Mouse (Mus musculus): ENCODE results near the gene Gm17606. TPM values are rescaled to one million over a fixed set of nuclear protein-coding genes. Genes with fewer than 3 reads are reported as not detected.

The Gm17606 gene
- polyA plus RNA-seq, 1 experiment from 2014 or later: not detected

DNA sequence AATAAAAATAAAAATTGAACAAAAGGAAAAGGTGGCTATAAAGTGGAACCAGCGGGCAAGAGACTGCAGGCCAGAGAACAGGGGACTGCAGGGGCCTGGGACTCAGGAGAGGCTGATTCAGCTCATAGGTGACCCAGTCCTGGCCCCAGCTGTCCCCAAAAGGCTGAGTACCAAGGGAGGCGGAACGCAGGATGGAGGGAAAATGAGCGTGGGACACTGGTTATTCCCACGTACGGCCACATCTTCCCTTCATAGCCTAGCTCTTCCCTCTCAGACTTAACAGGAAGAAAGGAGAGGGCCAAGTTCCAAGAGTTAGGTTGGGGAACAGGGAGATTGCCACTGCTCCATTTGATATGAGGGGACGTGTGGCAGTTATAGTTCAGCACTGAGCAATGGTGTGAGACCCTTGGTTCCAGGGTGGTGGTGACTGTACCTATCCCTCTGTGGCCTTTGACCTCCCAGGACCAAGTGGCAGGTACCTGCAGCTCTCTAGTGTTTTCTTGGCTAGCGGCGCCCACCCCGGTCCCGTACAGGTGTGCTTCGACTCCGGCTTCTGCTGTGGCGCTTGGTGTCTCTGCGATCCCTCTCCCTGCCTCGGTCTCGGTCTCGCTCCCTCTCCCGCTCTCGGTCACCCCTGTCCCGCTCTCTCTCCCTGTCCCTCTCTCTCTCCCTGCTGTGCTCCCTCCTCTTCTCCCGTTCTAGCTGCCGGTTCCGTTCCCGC is 1.6 kb downstream of the Gm17606 start:
- 81% methylated on average over 25 of the region's 25 CpGs for WGBS
- no peak for ATAC-seq (ENCODE audit: insufficient read depth, low FRiP score, low TSS enrichment)
- H3K27ac ChIP-seq (ENCODE audit: low read depth, low read length): no peak overlapping the region

DNA sequence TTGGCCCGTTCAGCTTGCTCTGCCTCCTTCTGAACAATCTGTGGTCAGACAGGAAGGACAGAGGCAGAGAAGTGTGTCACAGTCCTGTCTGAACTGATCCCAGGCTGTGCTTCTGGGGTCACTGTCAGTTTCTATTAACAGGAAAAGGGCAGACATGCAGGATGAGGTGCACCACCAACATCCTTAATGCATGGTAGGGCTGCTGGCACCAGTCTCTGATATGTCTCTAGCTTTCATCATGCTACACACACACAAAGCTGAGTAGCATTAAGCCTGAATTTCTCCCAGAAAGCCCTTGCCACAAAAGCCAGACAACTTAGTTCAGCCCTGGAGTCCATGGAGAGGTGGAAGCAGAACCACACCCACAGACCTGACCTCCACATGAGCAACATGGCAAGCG is 2.3 kb downstream of the Gm17606 start:
- H3K4me2 ChIP-seq (ENCODE audit: low read depth): no peak overlapping the region
- ATAC-seq (ENCODE audit: insufficient read depth, low FRiP score, low TSS enrichment) (no peak), DNase-seq (ENCODE audit: low spot score) (no peak)
- peaks cover 32% of the 10 kb centered on the region for H3K36me3 ChIP-seq (ENCODE audit: control insufficient read depth, insufficient read depth, low read length)
- H3K9me3 ChIP-seq (ENCODE audit: control insufficient read depth, low read length): no peaks in the 10 kb centered on the region
- H3K9ac ChIP-seq (ENCODE audit: low read length): no peak overlapping the region
- H3K27ac ChIP-seq (ENCODE audit: low read depth, low read length): no peak overlapping the region
- 85% methylated on average over 2 of the region's 2 CpGs for WGBS
- no peak overlapping the region for H3K4me3 ChIP-seq (ENCODE audit: low read depth, low read length)
- H3K27me3 ChIP-seq (ENCODE audit: control insufficient read depth, insufficient read depth, low read length): no peaks in the 10 kb centered on the region
- H3K4me1 ChIP-seq (ENCODE audit: control insufficient read depth, insufficient read depth, low read length): peaks cover 9% of the 10 kb centered on the region; the same call in 1 of the 2 replicates

More for the DNA sequence above, 1.6 kb downstream of the Gm17606 start:
- H3K36me3 ChIP-seq (ENCODE audit: control insufficient read depth, insufficient read depth, low read length): peaks cover 32% of the 10 kb centered on the region
- H3K4me3 ChIP-seq (ENCODE audit: low read depth, low read length): no peak overlapping the region
- H3K9me3 ChIP-seq (ENCODE audit: control insufficient read depth, low read length): no peaks in the 10 kb centered on the region
- no peak for DNase-seq (ENCODE audit: low spot score)
- no peak overlapping the region for H3K9ac ChIP-seq (ENCODE audit: low read length)
- no peaks in the 10 kb centered on the region for H3K27me3 ChIP-seq (ENCODE audit: control insufficient read depth, insufficient read depth, low read length)
- peaks cover 9% of the 10 kb centered on the region; the same call in 1 of the 2 replicates for H3K4me1 ChIP-seq (ENCODE audit: control insufficient read depth, insufficient read depth, low read length)
- H3K4me2 ChIP-seq (ENCODE audit: low read depth): no peak overlapping the region

DNA sequence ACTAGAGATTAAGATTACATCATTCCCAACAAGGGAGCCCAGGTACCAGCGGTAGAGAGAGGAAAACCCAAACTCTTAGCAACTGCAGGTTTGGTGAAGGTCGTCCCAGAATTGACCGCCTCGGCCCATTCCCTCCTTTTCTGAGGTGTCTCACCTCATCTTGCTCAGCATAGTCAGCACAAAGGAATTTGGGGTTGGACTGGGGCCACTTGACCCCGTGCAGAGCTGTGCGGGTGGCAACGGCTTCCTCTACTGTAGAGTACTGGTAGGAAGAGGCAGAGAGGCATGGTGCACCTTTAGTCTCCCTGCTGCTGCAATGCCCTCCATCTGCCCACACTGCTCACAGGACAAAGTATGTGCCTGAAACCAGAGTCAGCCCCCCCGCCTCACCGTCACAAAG is 3.5 kb downstream of the Gm17606 start:
- 97% methylated on average over 9 of the region's 9 CpGs for WGBS
- Histone ChIP-seq H3K4me2 (ENCODE audit: low read depth) (no peak overlapping the region), H3K36me3 (ENCODE audit: control insufficient read depth, insufficient read depth, low read length) (peaks cover 39% of the 10 kb centered on the region), H3K4me1 (ENCODE audit: control insufficient read depth, insufficient read depth, low read length) (peaks cover 9% of the 10 kb centered on the region; the same call in 1 of the 2 replicates), H3K9me3 (ENCODE audit: control insufficient read depth, low read length) (no peaks in the 10 kb centered on the region), H3K27me3 (ENCODE audit: control insufficient read depth, insufficient read depth, low read length) (no peaks in the 10 kb centered on the region), H3K4me3 (ENCODE audit: low read depth, low read length) (no peak overlapping the region), H3K27ac (ENCODE audit: low read depth, low read length) (no peak overlapping the region), H3K9ac (ENCODE audit: low read length) (no peak overlapping the region)
- DNase-seq (ENCODE audit: low spot score) (no peak), ATAC-seq (ENCODE audit: insufficient read depth, low FRiP score, low TSS enrichment) (no peak)

DNA sequence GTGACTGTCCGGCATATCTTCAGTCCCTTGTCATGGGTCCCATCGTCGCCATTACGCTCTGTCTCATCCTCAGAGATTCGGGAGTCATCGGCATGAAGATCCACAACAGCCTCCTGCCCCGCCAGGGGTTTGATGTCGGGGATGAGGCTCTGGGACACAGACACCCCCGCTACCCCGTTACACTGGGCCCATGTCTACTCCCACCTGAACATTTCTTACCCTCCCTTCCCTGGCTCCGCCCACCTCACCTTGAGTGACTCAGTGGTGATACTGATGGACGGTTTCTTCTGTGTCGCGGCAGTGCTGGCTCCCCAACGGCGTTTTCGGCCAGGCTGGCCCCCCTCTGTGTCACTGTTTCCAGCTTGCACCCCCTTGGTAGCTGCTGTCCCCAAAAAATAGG is 5.7 kb downstream of the Gm17606 start:
- DNase-seq (ENCODE audit: low spot score) (no peak), ATAC-seq (ENCODE audit: insufficient read depth, low FRiP score, low TSS enrichment) (no peak)
- Histone ChIP-seq H3K4me1 (ENCODE audit: control insufficient read depth, insufficient read depth, low read length) (no peaks in the 10 kb centered on the region), H3K9ac (ENCODE audit: low read length) (no peak overlapping the region), H3K36me3 (ENCODE audit: control insufficient read depth, insufficient read depth, low read length) (peaks cover 55% of the 10 kb centered on the region), H3K9me3 (ENCODE audit: control insufficient read depth, low read length) (no peaks in the 10 kb centered on the region), H3K27ac (ENCODE audit: low read depth, low read length) (no peak overlapping the region), H3K27me3 (ENCODE audit: control insufficient read depth, insufficient read depth, low read length) (no peaks in the 10 kb centered on the region), H3K4me2 (ENCODE audit: low read depth) (no peak overlapping the region), H3K4me3 (ENCODE audit: low read depth, low read length) (no peak overlapping the region)
- 96% methylated on average over 17 of the region's 17 CpGs for WGBS

DNA sequence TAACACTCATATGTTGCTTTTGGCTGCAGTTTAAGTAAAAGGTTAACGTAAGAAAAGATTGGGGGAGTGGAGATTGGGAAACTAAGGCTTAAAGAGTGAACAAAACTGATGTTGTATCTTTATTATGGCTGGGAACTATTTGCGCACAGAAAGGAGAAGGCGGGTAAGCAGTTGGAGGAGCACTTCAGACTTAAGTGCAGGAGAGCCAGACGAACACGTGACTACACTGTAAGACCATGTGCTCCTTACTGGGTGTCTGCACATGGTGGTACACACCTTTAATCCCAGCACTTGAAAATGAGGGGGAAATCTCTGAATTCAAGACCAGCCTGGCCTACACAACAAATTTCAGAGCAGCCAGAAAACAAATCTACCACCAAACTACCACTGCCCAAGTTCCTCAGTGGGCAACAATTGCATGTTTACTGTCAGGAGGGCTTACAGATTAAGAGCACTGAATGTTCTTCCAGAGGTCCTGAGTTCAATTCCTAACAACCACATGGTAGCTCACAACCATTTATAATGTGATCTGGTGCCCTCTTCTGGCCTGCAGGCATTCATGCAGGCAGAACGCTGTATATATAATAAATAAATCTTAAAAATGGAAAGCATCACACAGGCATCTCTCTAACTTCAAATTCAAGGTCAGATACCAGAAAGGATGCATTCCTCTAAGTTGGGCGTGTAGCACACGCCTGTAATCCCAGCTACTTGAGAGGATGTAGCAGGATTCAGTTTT is 6.3 kb downstream of the Gm17606 start:
- H3K36me3 ChIP-seq (ENCODE audit: control insufficient read depth, insufficient read depth, low read length): peaks cover 55% of the 10 kb centered on the region
- peaks cover 5% of the 10 kb centered on the region; the same call in 1 of the 2 replicates for H3K4me1 ChIP-seq (ENCODE audit: control insufficient read depth, insufficient read depth, low read length)
- DNase-seq (ENCODE audit: low spot score) (no peak), ATAC-seq (ENCODE audit: insufficient read depth, low FRiP score, low TSS enrichment) (no peak)
- H3K27me3 ChIP-seq (ENCODE audit: control insufficient read depth, insufficient read depth, low read length): no peaks in the 10 kb centered on the region
- H3K4me3 ChIP-seq (ENCODE audit: low read depth, low read length): no peak overlapping the region
- no peaks in the 10 kb centered on the region for H3K9me3 ChIP-seq (ENCODE audit: control insufficient read depth, low read length)
- H3K4me2 ChIP-seq (ENCODE audit: low read depth): no peak overlapping the region
- H3K9ac ChIP-seq (ENCODE audit: low read length): no peak overlapping the region
- no peak overlapping the region for H3K27ac ChIP-seq (ENCODE audit: low read depth, low read length)
- WGBS: 95% methylated on average over 8 of the region's 8 CpGs

DNA sequence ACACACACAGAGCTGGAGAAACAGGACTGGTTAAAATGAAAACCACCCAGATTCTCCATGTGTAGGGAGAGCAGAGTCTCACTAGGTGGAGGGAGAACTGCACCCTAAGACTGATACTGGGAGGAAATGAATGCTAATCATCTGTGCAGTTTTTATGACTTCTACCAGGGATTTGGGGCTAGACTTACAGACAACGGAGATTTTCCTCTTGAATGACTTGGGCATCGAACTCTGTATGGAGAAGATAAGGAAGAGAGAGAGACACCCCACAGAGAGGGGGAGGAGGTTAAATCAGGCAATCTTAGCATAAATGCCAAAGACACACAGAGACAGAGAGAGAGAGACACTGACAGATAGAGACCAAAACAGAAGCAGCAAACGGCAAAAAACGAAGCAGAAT is 7.1 kb downstream of the Gm17606 start:
- Histone ChIP-seq H3K36me3 (ENCODE audit: control insufficient read depth, insufficient read depth, low read length) (peaks cover 55% of the 10 kb centered on the region), H3K4me3 (ENCODE audit: low read depth, low read length) (no peak overlapping the region), H3K9ac (ENCODE audit: low read length) (no peak overlapping the region), H3K27me3 (ENCODE audit: control insufficient read depth, insufficient read depth, low read length) (no peaks in the 10 kb centered on the region), H3K27ac (ENCODE audit: low read depth, low read length) (no peak overlapping the region), H3K4me2 (ENCODE audit: low read depth) (no peak overlapping the region), H3K9me3 (ENCODE audit: control insufficient read depth, low read length) (no peaks in the 10 kb centered on the region), H3K4me1 (ENCODE audit: control insufficient read depth, insufficient read depth, low read length) (peaks cover 9% of the 10 kb centered on the region; the same call in 1 of the 2 replicates)
- DNase-seq (ENCODE audit: low spot score) (no peak), ATAC-seq (ENCODE audit: insufficient read depth, low FRiP score, low TSS enrichment) (no peak)
- WGBS: 86% methylated on average over 4 of the region's 4 CpGs

DNA sequence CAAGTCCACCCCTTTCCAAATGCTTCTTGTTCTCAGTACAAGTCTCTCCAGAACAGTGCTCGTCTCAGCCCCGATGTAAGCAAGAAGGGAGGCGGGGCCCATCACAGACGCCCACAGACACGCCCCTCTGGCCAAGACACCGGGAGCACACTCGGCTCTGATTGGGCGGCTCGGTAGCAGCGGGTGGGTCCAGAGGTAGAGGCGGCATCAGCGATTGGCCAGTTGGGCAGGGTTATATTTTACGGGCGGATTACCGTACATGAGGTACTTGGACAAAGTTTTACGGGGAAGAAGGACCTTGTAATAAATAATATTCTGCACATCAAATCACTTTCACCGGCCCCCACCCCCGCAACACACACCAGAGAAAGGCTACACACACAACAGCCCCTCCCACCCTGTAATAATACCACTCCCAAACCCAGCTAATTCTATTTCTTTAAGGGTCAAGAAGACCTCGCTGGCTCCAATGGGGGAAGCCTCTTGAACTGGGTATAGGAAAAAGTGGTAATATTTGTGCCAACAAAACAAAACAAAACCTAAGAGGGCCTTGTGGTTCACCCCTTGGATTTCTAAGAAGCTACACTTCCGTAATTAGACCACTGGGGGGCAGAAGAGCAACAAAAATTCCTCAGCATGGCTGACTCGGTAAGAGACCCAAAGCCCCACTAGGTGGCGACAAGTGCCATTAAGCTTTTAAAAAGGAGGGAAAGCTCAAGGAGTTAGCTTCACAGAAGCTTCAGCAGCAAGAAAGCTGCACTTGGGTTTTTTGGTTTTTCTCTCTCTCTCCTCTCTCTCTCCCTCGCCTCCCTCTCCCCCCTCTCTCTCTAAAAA is 10.1 kb downstream of the Gm17606 start:
- H3K4me2 ChIP-seq (ENCODE audit: low read depth): no peak overlapping the region
- no peak overlapping the region for H3K9ac ChIP-seq (ENCODE audit: low read length)
- peaks cover 33% of the 10 kb centered on the region for H3K36me3 ChIP-seq (ENCODE audit: control insufficient read depth, insufficient read depth, low read length)
- WGBS: 68% methylated on average over 23 of the region's 23 CpGs
- H3K27me3 ChIP-seq (ENCODE audit: control insufficient read depth, insufficient read depth, low read length): no peaks in the 10 kb centered on the region
- H3K4me1 ChIP-seq (ENCODE audit: control insufficient read depth, insufficient read depth, low read length): peaks cover 9% of the 10 kb centered on the region; the same call in 1 of the 2 replicates
- no peak overlapping the region for H3K27ac ChIP-seq (ENCODE audit: low read depth, low read length)
- ATAC-seq (ENCODE audit: insufficient read depth, low FRiP score, low TSS enrichment) (peak; percentile 11; the same call in 1 of the 2 replicates), DNase-seq (ENCODE audit: low spot score) (peak; percentile 88)
- H3K9me3 ChIP-seq (ENCODE audit: control insufficient read depth, low read length): no peaks in the 10 kb centered on the region
- no peak overlapping the region for H3K4me3 ChIP-seq (ENCODE audit: low read depth, low read length)

DNA sequence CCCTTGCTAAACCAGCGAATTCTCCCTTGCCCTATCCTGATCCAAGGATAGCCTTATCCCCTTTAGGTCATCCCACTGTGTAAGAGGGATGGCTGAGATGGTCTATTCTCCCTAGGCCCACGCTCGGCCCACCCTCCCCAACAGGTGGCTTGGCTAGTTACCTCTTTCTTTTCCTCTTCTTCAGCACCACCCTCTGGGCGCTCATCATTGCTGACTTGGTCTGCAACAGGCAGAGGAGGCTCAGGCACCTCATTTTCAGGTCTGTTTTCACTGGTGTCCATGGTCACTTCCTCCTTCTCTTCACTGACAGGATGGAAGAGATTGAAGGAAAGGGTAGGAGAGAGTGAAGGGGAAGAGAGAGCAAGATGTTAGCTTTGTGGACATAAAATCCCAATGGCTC is 10.8 kb downstream of the Gm17606 start:
- Histone ChIP-seq H3K4me3 (ENCODE audit: low read depth, low read length) (no peak overlapping the region), H3K27ac (ENCODE audit: low read depth, low read length) (no peak overlapping the region), H3K9me3 (ENCODE audit: control insufficient read depth, low read length) (no peaks in the 10 kb centered on the region), H3K4me1 (ENCODE audit: control insufficient read depth, insufficient read depth, low read length) (peaks cover 9% of the 10 kb centered on the region; the same call in 1 of the 2 replicates), H3K4me2 (ENCODE audit: low read depth) (no peak overlapping the region; the same call in 1 of the 2 replicates), H3K27me3 (ENCODE audit: control insufficient read depth, insufficient read depth, low read length) (no peaks in the 10 kb centered on the region), H3K9ac (ENCODE audit: low read length) (no peak overlapping the region), H3K36me3 (ENCODE audit: control insufficient read depth, insufficient read depth, low read length) (peaks cover 27% of the 10 kb centered on the region)
- 76% methylated on average over 4 of the region's 4 CpGs for WGBS
- no peak for ATAC-seq (ENCODE audit: insufficient read depth, low FRiP score, low TSS enrichment)
- DNase-seq (ENCODE audit: low spot score): no peak

Measured in neural tube, embryonic 11.5 days (tissue).